Mouse (Mus musculus) telencephalon, adult 2 months (tissue): ENCODE results near the gene Ado.
A peak's percentile ranks its signal among the peaks of the same experiment; 100 is the strongest.

ENCODE experiments used
- DNase-seq: peaks from one replicate; pipeline ENCODE4 v3.0.0-alpha.2; 2011; ENCODE audit warnings: low read depth, low spot score

Ado gene

GRCm38 (mm10) chr10:67548877-67549731 is at the start of gene Ado:
Gene Ado, minus strand, starts transcription at chr10:67548955.
- peak; percentile 93 for DNase-seq

GRCm38 (mm10) chr10:67595278-67595677 is 46.5 kb upstream of the Ado start:
- DNase-seq, result no peak

- DNase-seq, result no peak
These were observed 37.3 kb upstream of the Ado start for GRCm38 (mm10) chr10:67585873-67586610.

- DNase-seq, result no peak
These were observed 33.0 kb upstream of the Ado start for GRCm38 (mm10) chr10:67581698-67582285.

- DNase-seq, result no peak
These were observed 31.1 kb upstream of the Ado start for GRCm38 (mm10) chr10:67579830-67580229.

- no peak for DNase-seq
These were observed 24.6 kb upstream of the Ado start for GRCm38 (mm10) chr10:67573310-67573709.

- no peak for DNase-seq
These were observed 22.7 kb upstream of the Ado start for GRCm38 (mm10) chr10:67571443-67571842.

GRCm38 (mm10) chr10:67569539-67569938 is 20.8 kb upstream of the Ado start:
- DNase-seq, result no peak

GRCm38 (mm10) chr10:67566104-67566503 is 17.3 kb upstream of the Ado start:
- DNase-seq, result no peak

- no peak for DNase-seq
These were observed 15.8 kb upstream of the Ado start for GRCm38 (mm10) chr10:67564509-67564908.

GRCm38 (mm10) chr10:67561185-67561584 is 12.4 kb upstream of the Ado start:
- no peak for DNase-seq

- no peak for DNase-seq
These were observed 11.1 kb upstream of the Ado start for GRCm38 (mm10) chr10:67559765-67560394.

- DNase-seq, result peak; percentile 64
These were observed 9.3 kb upstream of the Ado start for GRCm38 (mm10) chr10:67558053-67558452.

- DNase-seq, result no peak
These were observed 397 bp downstream of the Ado start for GRCm38 (mm10) chr10:67548261-67548854.

GRCm38 (mm10) chr10:67547850-67548260 is 900 bp downstream of the Ado start:
- no peak for DNase-seq

- DNase-seq, result no peak
These were observed 8.2 kb downstream of the Ado start for GRCm38 (mm10) chr10:67540591-67540990.

- DNase-seq, result no peak
These were observed 9.4 kb downstream of the Ado start for GRCm38 (mm10) chr10:67539401-67539730.

- no peak for DNase-seq
These were observed 10.0 kb downstream of the Ado start for GRCm38 (mm10) chr10:67538585-67539400.

- no peak for DNase-seq
These were observed 10.6 kb downstream of the Ado start for GRCm38 (mm10) chr10:67538106-67538505.

- DNase-seq, result peak; percentile 89
These were observed 11.4 kb downstream of the Ado start for GRCm38 (mm10) chr10:67537151-67537994.
